Mouse (Mus musculus): ENCODE data around the gene Kera. TPM values are rescaled to one million over a fixed set of nuclear protein-coding genes. Genes with fewer than 3 reads are reported as not detected.
A peak's percentile ranks its signal among the peaks of the same experiment; 100 is the strongest.

The Kera gene
- polyA plus RNA-seq, 1 experiment = not detected

- TF ChIP-seq CTCF (conservative IDR thresholded peaks at IDR 0.05; ENCODE audit: insufficient read depth, insufficient read length, low read depth, low read length) (no peak), POLR2A (IDR thresholded peaks at IDR 0.05; ENCODE audit: low read depth, low read length) (no peak)
- DNase-seq = no peak
- Histone ChIP-seq H3K4me1 (ENCODE audit: control insufficient read depth, insufficient read depth, low read length) (no peaks in the 10 kb centered on the region), H3K4me3 (ENCODE audit: insufficient read depth, low read depth, low read length) (no peak overlapping the region), H3K36me3 (ENCODE audit: control insufficient read depth, insufficient read depth, low read length) (no peaks in the 10 kb centered on the region), H3K27ac (ENCODE audit: insufficient read depth, low read depth, low read length) (no peak overlapping the region), H3K27me3 (replicated peaks; ENCODE audit: control insufficient read depth, insufficient read depth, low read length) (no peaks in the 10 kb centered on the region)
- WGBS = 60% methylated on average over 4 of the region's 4 CpGs
These were observed 18.4 kb downstream of the Kera start for GRCm38 (mm10) chr10:97625116-97625515.

GRCm38 (mm10) chr10:97626543-97626942, 19.9 kb downstream of the Kera start:
- TF ChIP-seq CTCF (conservative IDR thresholded peaks at IDR 0.05; ENCODE audit: insufficient read depth, insufficient read length, low read depth, low read length) = no peak
- TF ChIP-seq POLR2A (IDR thresholded peaks at IDR 0.05; ENCODE audit: low read depth, low read length) = no peak
- H3K27me3 ChIP-seq (replicated peaks; ENCODE audit: control insufficient read depth, insufficient read depth, low read length) = no peaks in the 10 kb centered on the region
- DNase-seq = no peak
- H3K4me1 ChIP-seq (ENCODE audit: control insufficient read depth, insufficient read depth, low read length) = no peaks in the 10 kb centered on the region
- no peak overlapping the region for H3K27ac ChIP-seq (ENCODE audit: insufficient read depth, low read depth, low read length)
- 73% methylated on average over 1 of the region's 1 CpGs for WGBS
- H3K36me3 ChIP-seq (ENCODE audit: control insufficient read depth, insufficient read depth, low read length) = no peaks in the 10 kb centered on the region
- H3K4me3 ChIP-seq (ENCODE audit: insufficient read depth, low read depth, low read length) = no peak overlapping the region

- 83% methylated on average over 3 of the region's 3 CpGs for WGBS
- no peak overlapping the region for H3K4me3 ChIP-seq (ENCODE audit: insufficient read depth, low read depth, low read length)
- no peak for TF ChIP-seq POLR2A (IDR thresholded peaks at IDR 0.05; ENCODE audit: low read depth, low read length)
- TF ChIP-seq CTCF (conservative IDR thresholded peaks at IDR 0.05; ENCODE audit: insufficient read depth, insufficient read length, low read depth, low read length) = no peak
- DNase-seq = no peak
- no peak overlapping the region for H3K27ac ChIP-seq (ENCODE audit: insufficient read depth, low read depth, low read length)
- no peaks in the 10 kb centered on the region for H3K4me1 ChIP-seq (ENCODE audit: control insufficient read depth, insufficient read depth, low read length)
- no peaks in the 10 kb centered on the region for H3K36me3 ChIP-seq (ENCODE audit: control insufficient read depth, insufficient read depth, low read length)
- H3K27me3 ChIP-seq (replicated peaks; ENCODE audit: control insufficient read depth, insufficient read depth, low read length) = no peaks in the 10 kb centered on the region
These were observed 24.4 kb downstream of the Kera start for GRCm38 (mm10) chr10:97631061-97631460.

- no peak overlapping the region for H3K27ac ChIP-seq (ENCODE audit: insufficient read depth, low read depth, low read length)
- no peak for DNase-seq
- no peaks in the 10 kb centered on the region for H3K36me3 ChIP-seq (ENCODE audit: control insufficient read depth, insufficient read depth, low read length)
- WGBS = 87% methylated on average over 2 of the region's 2 CpGs
- no peak overlapping the region for H3K4me3 ChIP-seq (ENCODE audit: insufficient read depth, low read depth, low read length)
- H3K27me3 ChIP-seq (replicated peaks; ENCODE audit: control insufficient read depth, insufficient read depth, low read length) = no peaks in the 10 kb centered on the region
- no peak for TF ChIP-seq CTCF (conservative IDR thresholded peaks at IDR 0.05; ENCODE audit: insufficient read depth, insufficient read length, low read depth, low read length)
- no peaks in the 10 kb centered on the region for H3K4me1 ChIP-seq (ENCODE audit: control insufficient read depth, insufficient read depth, low read length)
These were observed 35.2 kb downstream of the Kera start for GRCm38 (mm10) chr10:97641926-97642325.

- no peak for DNase-seq
- Histone ChIP-seq H3K36me3 (ENCODE audit: control insufficient read depth, insufficient read depth, low read length) (no peaks in the 10 kb centered on the region), H3K4me3 (ENCODE audit: insufficient read depth, low read depth, low read length) (no peak within 1 kb of the TSS), H3K27me3 (replicated peaks; ENCODE audit: control insufficient read depth, insufficient read depth, low read length) (no peaks in the 10 kb centered on the region), H3K4me1 (ENCODE audit: control insufficient read depth, insufficient read depth, low read length) (no peaks in the 10 kb centered on the region), H3K27ac (ENCODE audit: insufficient read depth, low read depth, low read length) (no peak within 1 kb of the TSS)
- TF ChIP-seq CTCF (conservative IDR thresholded peaks at IDR 0.05; ENCODE audit: insufficient read depth, insufficient read length, low read depth, low read length) (no peak), POLR2A (IDR thresholded peaks at IDR 0.05; ENCODE audit: low read depth, low read length) (no peak)
- 84% methylated on average over 2 of the region's 2 CpGs for WGBS
These were observed 37.1 kb downstream of the Kera start, which contains the start of gene Epyc for GRCm38 (mm10) chr10:97643768-97644167. TSS of gene Epyc (plus strand) at chr10:97644068.

GRCm38 (mm10) chr10:97650334-97650733, 43.7 kb downstream of the Kera start:
- WGBS = 46% methylated on average over 2 of the region's 2 CpGs
- peak; percentile 3 for DNase-seq
- Histone ChIP-seq H3K4me1 (ENCODE audit: control insufficient read depth, insufficient read depth, low read length) (no peaks in the 10 kb centered on the region), H3K4me3 (ENCODE audit: insufficient read depth, low read depth, low read length) (no peak overlapping the region), H3K27me3 (replicated peaks; ENCODE audit: control insufficient read depth, insufficient read depth, low read length) (no peaks in the 10 kb centered on the region), H3K36me3 (ENCODE audit: control insufficient read depth, insufficient read depth, low read length) (no peaks in the 10 kb centered on the region), H3K27ac (ENCODE audit: insufficient read depth, low read depth, low read length) (no peak overlapping the region)
- TF ChIP-seq CTCF (conservative IDR thresholded peaks at IDR 0.05; ENCODE audit: insufficient read depth, insufficient read length, low read depth, low read length) = no peak
- TF ChIP-seq POLR2A (IDR thresholded peaks at IDR 0.05; ENCODE audit: low read depth, low read length) = no peak

GRCm38 (mm10) chr10:97659489-97659888, 52.8 kb downstream of the Kera start:
- TF ChIP-seq CTCF (conservative IDR thresholded peaks at IDR 0.05; ENCODE audit: insufficient read depth, insufficient read length, low read depth, low read length) (no peak), POLR2A (IDR thresholded peaks at IDR 0.05; ENCODE audit: low read depth, low read length) (no peak)
- no peak overlapping the region for H3K27ac ChIP-seq (ENCODE audit: insufficient read depth, low read depth, low read length)
- H3K4me1 ChIP-seq (ENCODE audit: control insufficient read depth, insufficient read depth, low read length) = no peaks in the 10 kb centered on the region
- no peaks in the 10 kb centered on the region; the same call in 1 of the 2 replicates for H3K27me3 ChIP-seq (replicated peaks; ENCODE audit: control insufficient read depth, insufficient read depth, low read length)
- no peak overlapping the region for H3K4me3 ChIP-seq (ENCODE audit: insufficient read depth, low read depth, low read length)
- 97% methylated on average over 1 of the region's 1 CpGs for WGBS
- H3K36me3 ChIP-seq (ENCODE audit: control insufficient read depth, insufficient read depth, low read length) = no peaks in the 10 kb centered on the region
- DNase-seq = no peak

Other genes with a start within 250 kb of the Kera start
- gene Dcn, start 127.3 kb upstream of the Kera start, polyA plus RNA-seq (2012; rRNA removed) = 97.6 and 106 TPM in 2 replicates
- 6.4 and 7.9 TPM in 2 replicates for gene Lum, start 41.8 kb upstream of the Kera start, polyA plus RNA-seq (2012; rRNA removed)
- gene Epyc, start 37.2 kb downstream of the Kera start, polyA plus RNA-seq (2012; rRNA removed) = 0.22 and 0.43 TPM in 2 replicates
- gene Ccer1, start 86.2 kb downstream of the Kera start, polyA plus RNA-seq (2012; rRNA removed) = 0.03 and 0.04 TPM in 2 replicates
- gene C030005K15Rik, start 119.9 kb downstream of the Kera start, polyA plus RNA-seq (2012; rRNA removed) = not detected in 2 replicates